Mouse (Mus musculus) ovary, adult 18-20 months (tissue): ENCODE measurements around the gene Ccdc117.
"Not testable (repeated sequence)": the region's sequence is repeated elsewhere in the genome, so short reads cannot be mapped to it uniquely, and the experiment has no call there.

Source experiments
- DNase-seq: peaks from one replicate; pipeline ENCODE4 v3.0.0; 2022; ENCODE audit warnings: low spot score, mixed read lengths

The Ccdc117 gene

GRCm38 (mm10) chr11:5509215-5510098 lies 32.5 kb downstream of the Ccdc117 start:
- no peak for DNase-seq

GRCm38 (mm10) chr11:5505856-5506575 lies 36.0 kb downstream of the Ccdc117 start:
- DNase-seq = no peak

- DNase-seq = no peak
These were observed 39.5 kb downstream of the Ccdc117 start for GRCm38 (mm10) chr11:5502351-5503051.

GRCm38 (mm10) chr11:5500903-5501741 lies 40.9 kb downstream of the Ccdc117 start:
- DNase-seq = no peak

- DNase-seq = no peak
These were observed 41.9 kb downstream of the Ccdc117 start for GRCm38 (mm10) chr11:5499961-5500644.

GRCm38 (mm10) chr11:5498931-5499661 lies 42.9 kb downstream of the Ccdc117 start:
- DNase-seq = no peak

- DNase-seq = no peak
These were observed 43.6 kb downstream of the Ccdc117 start for GRCm38 (mm10) chr11:5498422-5498821.

- no peak for DNase-seq
These were observed 45.3 kb downstream of the Ccdc117 start for GRCm38 (mm10) chr11:5496559-5497248.

GRCm38 (mm10) chr11:5495906-5496305 lies 46.1 kb downstream of the Ccdc117 start:
- no peak for DNase-seq

- no peak for DNase-seq
These were observed 46.6 kb downstream of the Ccdc117 start for GRCm38 (mm10) chr11:5495286-5495832.

- DNase-seq = no peak
These were observed 48.1 kb downstream of the Ccdc117 start for GRCm38 (mm10) chr11:5493869-5494268.

- DNase-seq = no peak
These were observed 50.1 kb downstream of the Ccdc117 start for GRCm38 (mm10) chr11:5491912-5492311.

GRCm38 (mm10) chr11:5490989-5491656 lies 50.9 kb downstream of the Ccdc117 start:
- DNase-seq = no peak

GRCm38 (mm10) chr11:5489433-5489832 lies 52.6 kb downstream of the Ccdc117 start:
- not testable (repeated sequence) for DNase-seq

GRCm38 (mm10) chr11:5485193-5486011 lies 56.6 kb downstream of the Ccdc117 start:
- DNase-seq = peak; percentile 51

- no peak for DNase-seq
These were observed 59.4 kb downstream of the Ccdc117 start for GRCm38 (mm10) chr11:5482581-5482980.
